Mouse (Mus musculus) forebrain, postnatal 0 days (tissue): ENCODE data around the gene Ssh3. TPM values are rescaled to one million over a fixed set of nuclear protein-coding genes. Genes with fewer than 3 reads are reported as not detected.

Source experiments
- ATAC-seq: fragments of 200-750 bp; cut with Nextera tagmentation; 2 replicates; pipeline ENCODE4 v1.8.0; 2017; ENCODE audit warnings: mild to moderate bottlenecking, moderate library complexity
- DNase-seq: peaks from one replicate; pipeline ENCODE4 v3.0.0-alpha.2; 2015
- H3K27ac ChIP-seq: fragments of 300-500 bp; sonication (generic); 2 replicates; pipeline ENCODE4 v1.5.1; 2014; ENCODE audit warnings: low read depth, mild to moderate bottlenecking, antibody characterized with exemption, low read length, moderate library complexity, mixed read lengths
- H3K27me3 ChIP-seq: fragments of 300-500 bp; sonication (generic); 2 replicates; pipeline ENCODE4 v1.6.1; 2014; ENCODE audit warnings: mild to moderate bottlenecking, low read length, mixed read lengths; ENCODE audit not compliant: insufficient read depth
- H3K36me3 ChIP-seq: fragments of 300-500 bp; sonication (generic); 2 replicates; pipeline ENCODE4 v1.6.1; 2014; ENCODE audit warnings: mild to moderate bottlenecking, moderate library complexity; ENCODE audit not compliant: insufficient read depth
- H3K4me1 ChIP-seq: fragments of 300-500 bp; sonication (generic); 2 replicates; pipeline ENCODE4 v1.6.1; 2014; ENCODE audit warnings: antibody characterized with exemption; ENCODE audit not compliant: insufficient read depth
- H3K4me2 ChIP-seq: fragments of 300-500 bp; sonication (generic); 2 replicates; pipeline ENCODE4 v1.6.1; 2014; ENCODE audit warnings: low read depth, mild to moderate bottlenecking, moderate library complexity
- H3K4me3 ChIP-seq: fragments of 300-500 bp; sonication (generic); 2 replicates; pipeline ENCODE4 v1.5.1; 2014; ENCODE audit warnings: low read depth, low read length, mixed read lengths
- H3K9ac ChIP-seq: fragments of 300-500 bp; sonication (generic); 2 replicates; pipeline ENCODE4 v1.6.1; 2014; ENCODE audit warnings: mild to moderate bottlenecking
- H3K9me3 ChIP-seq: fragments of 300-500 bp; sonication (generic); 2 replicates; pipeline ENCODE4 v1.6.1; 2016; ENCODE audit warnings: low read length
- CTCF ChIP-seq: sonication (generic); IDR thresholded peaks from 2 replicates; pipeline ENCODE4 v1.5.1; 2016; ENCODE audit warnings: antibody characterized with exemption, control low read depth, low read depth
- WGBS: fragments of 180-500 bp; shearing (Covaris S2); extraction: QIAGEN DNeasy Blood & Tissue Kit; methylation state at CpG from one replicate; pipeline ENCODE4 v1.1.7; 2014; 5-methylcytosine and 5-hydroxymethylcytosine counted together
- polyA plus RNA-seq: library from polyadenylated mRNA; unstranded; fragments of >200 nt; fragmentation: Nextera tagmentation; extraction: Ambion mirVana; gene quantifications from 2 replicates; pipeline ENCODE4 v1.2.1, GENCODE M21; 2015
- total RNA-seq: library from RNA; depleted of rRNA; stranded (reverse); fragments of >200 nt; gene quantifications from 2 replicates; pipeline ENCODE4 v1.2.3, GENCODE M21; 2014

The Ssh3 gene
- total and polyA plus RNA-seq, 2 experiments from 2014 or later = 9.1 to 41.5 TPM

DNA sequence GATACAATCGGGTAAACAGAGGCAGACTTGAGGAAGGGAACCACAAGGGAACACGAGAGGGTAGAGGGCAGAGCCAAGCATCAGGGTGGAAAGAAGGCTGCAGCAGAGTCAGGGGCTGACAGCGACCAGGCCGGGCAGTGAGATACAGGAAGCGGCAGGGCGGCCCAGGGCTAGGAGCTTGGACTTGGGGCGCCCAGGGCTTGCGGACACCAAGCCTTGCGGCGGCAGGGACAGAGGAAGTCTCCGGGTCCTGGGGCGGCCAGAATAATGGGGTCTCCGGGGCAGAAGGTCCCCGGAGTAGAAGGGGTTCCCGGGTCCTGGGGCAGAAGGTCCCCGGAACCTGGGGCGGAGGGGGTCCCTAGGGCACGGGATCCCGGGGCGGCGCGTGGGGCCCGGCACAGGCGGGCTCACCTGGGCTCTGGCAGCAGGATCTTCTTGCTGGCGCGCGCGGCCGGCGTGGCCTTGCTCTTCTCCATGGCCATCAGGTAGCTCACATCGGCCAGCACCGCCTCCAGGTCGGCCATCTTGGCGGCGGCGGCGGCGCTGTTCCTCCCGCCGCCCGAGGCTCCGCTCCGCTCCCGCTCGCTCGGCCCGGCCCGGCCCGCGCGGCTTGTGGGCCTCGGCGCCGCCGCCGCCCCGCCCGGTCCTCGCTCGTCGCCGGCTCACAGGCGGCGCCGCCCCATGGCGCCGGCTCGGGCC, 36.7 kb upstream of the Ssh3 start:
- ATAC-seq (peak; percentile 66), DNase-seq (peak; percentile 63)
- H3K4me2 ChIP-seq = peak overlapping the region; percentile 92
- H3K36me3 ChIP-seq = no peaks in the 10 kb centered on the region
- H3K27me3 ChIP-seq = no peaks in the 10 kb centered on the region
- under 1% methylated on average over 49 of the region's 68 CpGs for WGBS
- H3K9ac ChIP-seq = peak overlapping the region; percentile 93
- peak overlapping the region; percentile 66 for H3K4me3 ChIP-seq
- peaks cover 42% of the 10 kb centered on the region for H3K4me1 ChIP-seq
- TF ChIP-seq CTCF = no peak
- H3K9me3 ChIP-seq = no peaks in the 10 kb centered on the region
- peak overlapping the region; percentile 81 for H3K27ac ChIP-seq

DNA sequence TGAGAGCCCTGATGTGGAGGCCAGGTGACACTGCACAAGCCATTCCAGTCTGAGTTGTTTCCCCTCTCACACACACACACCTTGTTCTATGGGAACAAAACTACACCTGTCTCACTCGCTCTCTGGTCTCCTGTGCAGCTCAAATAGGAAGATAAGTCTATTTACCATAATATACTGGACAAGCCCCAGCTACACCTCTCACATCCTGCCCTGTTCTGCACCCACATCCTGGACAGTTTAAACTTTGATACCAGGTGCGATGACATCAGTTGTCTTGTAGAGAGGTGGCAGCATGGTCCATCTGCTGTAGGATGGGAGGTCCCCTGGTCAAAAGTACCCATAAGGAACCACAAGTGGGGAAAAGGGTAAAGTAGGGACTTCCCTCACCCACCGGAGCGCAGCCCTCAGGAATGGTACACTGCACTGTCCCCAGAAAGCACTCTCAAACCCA, 35.9 kb upstream of the Ssh3 start:
- H3K4me2 ChIP-seq = peak overlapping the region; percentile 92
- H3K27ac ChIP-seq = no peak overlapping the region
- no peaks in the 10 kb centered on the region for H3K9me3 ChIP-seq
- peak overlapping the region; percentile 66 for H3K4me3 ChIP-seq
- H3K9ac ChIP-seq = peak overlapping the region; percentile 93; the same call in 1 of the 2 replicates
- no peak for DNase-seq
- H3K27me3 ChIP-seq = no peaks in the 10 kb centered on the region
- ATAC-seq = no peak
- 53% methylated on average over 4 of the region's 4 CpGs for WGBS
- H3K4me1 ChIP-seq = peaks cover 42% of the 10 kb centered on the region
- no peak for TF ChIP-seq CTCF
- no peaks in the 10 kb centered on the region for H3K36me3 ChIP-seq

DNA sequence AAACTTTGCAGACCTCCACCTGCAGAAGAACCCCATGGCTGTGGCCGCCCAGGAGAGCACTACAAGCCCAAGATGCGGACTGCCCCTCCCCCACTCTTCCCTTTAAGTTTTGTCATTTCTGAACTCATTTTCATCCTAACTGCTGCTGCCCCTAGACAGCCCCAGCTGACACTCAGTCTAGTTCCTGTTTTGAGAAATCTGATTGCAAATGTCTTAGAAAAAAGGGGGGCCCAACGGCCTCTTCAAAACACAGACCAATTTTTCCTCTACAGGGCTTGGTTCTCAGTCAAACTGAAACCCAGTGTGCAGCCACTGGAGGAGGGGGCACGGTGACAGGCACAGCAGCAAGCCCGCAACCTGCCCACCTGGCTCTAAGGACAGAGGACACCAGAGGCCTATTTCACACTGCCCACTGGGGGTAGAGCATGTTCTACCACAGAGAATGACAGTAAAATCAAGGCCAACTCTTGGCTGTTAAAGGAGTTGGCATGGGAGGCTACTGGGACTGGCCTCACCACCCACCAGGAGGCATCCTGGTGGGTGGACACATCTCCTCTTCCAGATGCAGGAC, 35.4 kb upstream of the Ssh3 start:
- no peaks in the 10 kb centered on the region for H3K36me3 ChIP-seq
- no peaks in the 10 kb centered on the region for H3K9me3 ChIP-seq
- ATAC-seq (no peak), DNase-seq (no peak)
- no peak for TF ChIP-seq CTCF
- peaks cover 42% of the 10 kb centered on the region for H3K4me1 ChIP-seq
- peak overlapping the region; percentile 66; the same call in 1 of the 2 replicates for H3K4me3 ChIP-seq
- peak overlapping the region; percentile 92 for H3K4me2 ChIP-seq
- WGBS = 68% methylated on average over 5 of the region's 5 CpGs
- peak overlapping the region; percentile 6; the same call in 1 of the 2 replicates for H3K9ac ChIP-seq
- no peaks in the 10 kb centered on the region for H3K27me3 ChIP-seq
- peak overlapping the region; percentile 15; the same call in 1 of the 2 replicates for H3K27ac ChIP-seq

DNA sequence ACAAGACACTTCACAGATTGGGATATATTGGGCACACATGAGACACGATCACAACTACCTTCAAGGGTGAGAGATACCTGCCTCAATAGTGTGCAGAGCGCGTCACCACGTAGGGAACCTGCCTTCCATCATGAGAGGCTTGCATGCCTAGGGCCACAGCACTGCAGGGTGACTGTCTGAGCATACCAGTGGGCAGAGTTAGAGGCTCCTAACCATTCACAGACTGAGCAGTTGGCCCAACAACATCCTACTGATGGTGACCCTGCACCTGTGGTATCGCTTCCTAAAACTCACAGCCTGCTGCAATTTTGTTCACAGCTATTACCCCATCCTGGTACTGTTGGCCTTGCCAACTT, 34.6 kb upstream of the Ssh3 start:
- H3K4me2 ChIP-seq = no peak overlapping the region
- no peak overlapping the region for H3K27ac ChIP-seq
- 84% methylated on average over 5 of the region's 5 CpGs for WGBS
- H3K27me3 ChIP-seq = no peaks in the 10 kb centered on the region
- H3K4me1 ChIP-seq = peaks cover 42% of the 10 kb centered on the region
- no peak for TF ChIP-seq CTCF
- no peak overlapping the region for H3K9ac ChIP-seq
- no peaks in the 10 kb centered on the region for H3K9me3 ChIP-seq
- DNase-seq = no peak
- H3K36me3 ChIP-seq = no peaks in the 10 kb centered on the region
- H3K4me3 ChIP-seq = peak overlapping the region; percentile 5; the same call in 1 of the 2 replicates
- no peak for ATAC-seq

DNA sequence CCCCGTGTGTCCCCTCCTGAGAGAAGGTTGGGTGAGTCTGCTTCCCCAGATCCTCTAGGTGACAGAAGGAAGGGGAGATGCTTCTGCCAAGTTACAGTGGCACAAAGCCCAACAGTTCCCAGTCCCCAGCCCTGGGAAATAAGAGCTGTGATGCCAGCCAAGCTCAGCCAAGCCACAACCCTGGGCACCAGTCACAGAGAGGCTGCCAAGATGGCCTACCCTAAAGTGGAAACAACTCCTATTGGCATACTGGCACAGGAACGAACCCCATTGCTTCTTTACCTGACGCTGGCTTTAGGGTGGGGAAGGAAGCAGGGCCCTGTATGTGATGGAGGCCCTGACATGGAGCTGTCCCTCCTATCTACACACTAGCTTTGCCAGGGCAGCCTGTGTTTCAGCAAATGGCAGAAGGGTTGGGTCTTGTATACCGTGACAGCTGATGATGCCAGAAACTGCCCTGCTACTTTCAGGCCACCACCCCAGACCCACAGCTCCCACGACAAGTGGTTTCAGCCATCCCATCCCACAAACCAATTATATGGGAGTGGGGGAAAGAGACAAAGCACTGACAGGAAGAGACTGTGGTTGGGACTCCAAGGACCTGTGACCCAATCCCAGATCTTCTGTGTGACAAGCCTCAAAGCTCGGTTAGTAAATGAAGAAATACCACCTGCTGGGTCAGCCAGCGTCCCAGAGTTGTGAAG, 34.1 kb upstream of the Ssh3 start:
- Histone ChIP-seq H3K9ac (0 out of 2 replicates have a peak overlapping the region, but pooled peaks have one; percentile 18), H3K9me3 (no peaks in the 10 kb centered on the region), H3K4me1 (peaks cover 42% of the 10 kb centered on the region), H3K27ac (peak overlapping the region; percentile 68), H3K4me2 (peak overlapping the region; percentile 36), H3K27me3 (no peaks in the 10 kb centered on the region), H3K4me3 (no peak overlapping the region), H3K36me3 (no peaks in the 10 kb centered on the region)
- WGBS = 52% methylated on average over 7 of the region's 7 CpGs
- TF ChIP-seq CTCF = no peak
- ATAC-seq = peak; percentile 20; the same call in 1 of the 2 replicates
- peak; percentile 66 for DNase-seq

DNA sequence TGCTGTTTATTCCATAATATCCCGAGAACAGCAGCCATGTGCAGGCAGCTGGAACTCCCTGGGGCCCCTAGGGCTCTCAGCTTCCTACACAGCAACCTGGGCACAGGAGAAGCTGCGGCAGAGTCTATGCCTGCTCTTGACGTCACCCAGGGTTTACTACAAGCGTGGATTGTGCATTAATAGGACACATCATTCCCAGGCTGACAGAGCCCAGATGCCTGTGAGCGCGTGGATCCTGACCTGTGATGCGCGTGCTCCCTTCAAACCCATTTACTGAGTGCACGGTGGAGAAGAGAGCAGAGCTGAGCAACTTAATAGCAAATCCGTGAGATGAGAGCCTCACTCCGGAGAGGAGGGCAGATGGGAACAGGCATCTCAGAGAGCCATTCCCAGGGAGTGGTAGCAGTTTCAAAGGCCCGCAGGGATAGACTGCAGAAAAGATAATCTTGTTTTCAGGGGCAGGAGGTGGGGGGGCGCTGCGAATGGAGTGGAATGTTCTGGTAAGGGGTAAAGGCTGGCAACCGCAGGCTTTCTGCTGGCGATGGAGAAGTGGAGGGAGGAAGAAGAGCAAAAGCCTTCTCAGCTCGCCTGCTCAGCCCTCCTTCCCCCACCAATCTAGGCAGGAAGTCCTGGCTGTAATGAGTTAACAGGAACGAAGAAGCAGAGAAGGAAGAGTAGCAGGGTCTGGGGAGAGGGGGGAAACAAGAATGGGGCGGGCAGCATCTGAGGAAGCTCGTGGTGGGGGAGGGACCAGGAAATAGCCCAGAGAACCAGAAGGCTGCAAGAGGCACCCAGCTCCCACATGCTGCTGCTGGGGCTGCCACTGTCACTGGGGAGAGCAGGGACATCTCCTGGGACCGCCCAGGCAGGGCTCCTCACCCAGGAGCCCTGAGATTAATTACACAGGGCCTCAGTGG, 33.0 kb upstream of the Ssh3 start:
- no peaks in the 10 kb centered on the region for H3K9me3 ChIP-seq
- peaks cover 41% of the 10 kb centered on the region for H3K4me1 ChIP-seq
- peak overlapping the region; percentile 18; the same call in 1 of the 2 replicates for H3K9ac ChIP-seq
- no peak for TF ChIP-seq CTCF
- H3K27me3 ChIP-seq = no peaks in the 10 kb centered on the region
- ATAC-seq (0 out of 2 replicates have a peak, but pooled peaks have one; percentile 2), DNase-seq (peak; percentile 25)
- H3K4me2 ChIP-seq = peak overlapping the region; percentile 36
- peak overlapping the region; percentile 68 for H3K27ac ChIP-seq
- H3K4me3 ChIP-seq = no peak overlapping the region
- no peaks in the 10 kb centered on the region for H3K36me3 ChIP-seq
- 30% methylated on average over 21 of the region's 21 CpGs for WGBS
